Mouse (Mus musculus) intestine, embryonic 16.5 days (tissue): ENCODE results near the gene Pde8a. TPM values are rescaled to one million over a fixed set of nuclear protein-coding genes. Genes with fewer than 3 reads are reported as not detected.
"Not testable (repeated sequence)": the region's sequence is repeated elsewhere in the genome, so short reads cannot be mapped to it uniquely, and the experiment has no call there.

Source experiments
- ATAC-seq: fragments of 200-750 bp; cut with Nextera tagmentation; 2 replicates; pipeline ENCODE4 v1.8.0; 2017; ENCODE audit warnings: moderate TSS enrichment, moderate library complexity
- H3K27ac ChIP-seq: fragments of 300-500 bp; sonication (generic); 2 replicates; pipeline ENCODE4 v1.5.1; 2014; ENCODE audit warnings: mild to moderate bottlenecking, low read length
- H3K27me3 ChIP-seq: fragments of 300-500 bp; sonication (generic); replicated peaks from 2 replicates; pipeline ENCODE4 v1.6.1; 2014; ENCODE audit warnings: low read length, control low read depth, mixed read lengths; ENCODE audit not compliant: control insufficient read depth, insufficient read depth
- H3K36me3 ChIP-seq: fragments of 300-500 bp; sonication (generic); 2 replicates; pipeline ENCODE4 v1.6.1; 2014; ENCODE audit warnings: low read length, control low read depth; ENCODE audit not compliant: control insufficient read depth, insufficient read depth
- H3K4me1 ChIP-seq: fragments of 300-500 bp; sonication (generic); 2 replicates; pipeline ENCODE4 v1.6.1; 2014; ENCODE audit warnings: low read length, control low read depth, mixed read lengths; ENCODE audit not compliant: control insufficient read depth, insufficient read depth
- H3K4me2 ChIP-seq: fragments of 300-500 bp; sonication (generic); 2 replicates; pipeline ENCODE4 v1.6.1; 2014; ENCODE audit warnings: low read depth, low read length, control low read depth
- H3K4me3 ChIP-seq: fragments of 300-500 bp; sonication (generic); 2 replicates; pipeline ENCODE4 v1.5.1; 2014; ENCODE audit warnings: mild to moderate bottlenecking, low read length
- H3K9ac ChIP-seq: fragments of 300-500 bp; sonication (generic); 2 replicates; pipeline ENCODE4 v1.6.1; 2014; ENCODE audit warnings: low read depth, low read length
- H3K9me3 ChIP-seq: fragments of 300-500 bp; sonication (generic); 2 replicates; pipeline ENCODE4 v1.6.1; 2016; ENCODE audit warnings: low read length, control low read depth; ENCODE audit not compliant: control insufficient read depth
- WGBS: fragments of 180-500 bp; shearing (Covaris S2); extraction: QIAGEN DNeasy Blood & Tissue Kit; methylation state at CpG from one replicate; pipeline ENCODE4 v1.1.7; 2014; 5-methylcytosine and 5-hydroxymethylcytosine counted together
- polyA plus RNA-seq: library from polyadenylated mRNA; unstranded; fragments of >200 nt; fragmentation: Nextera tagmentation; extraction: Ambion mirVana; gene quantifications from 2 replicates; pipeline ENCODE4 v1.2.1, GENCODE M21; 2015

The Pde8a gene
- polyA plus RNA-seq, 1 experiment from 2014 or later: 1.4 TPM

DNA sequence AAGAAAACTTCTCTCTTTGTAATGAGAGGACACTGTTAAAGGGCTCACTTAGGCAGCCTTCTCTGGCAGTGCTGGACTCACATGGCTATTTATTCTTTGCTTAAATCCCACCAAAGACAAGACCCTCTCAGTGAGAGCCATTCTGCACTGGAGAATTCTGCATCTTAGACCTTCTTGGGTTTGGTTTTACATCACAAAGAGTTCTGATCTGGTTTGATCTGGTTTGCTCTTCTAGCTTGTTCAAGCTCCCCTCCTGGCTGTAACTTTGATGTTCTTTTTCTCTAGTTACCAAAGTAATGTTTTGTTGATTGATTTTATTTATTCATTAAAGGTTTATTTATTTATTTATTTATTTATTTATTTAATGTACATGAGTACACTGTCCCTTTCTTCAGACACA lies 30.2 kb upstream of the Pde8a start:
- H3K9me3 ChIP-seq: no peaks in the 10 kb centered on the region
- no peak overlapping the region for H3K27ac ChIP-seq
- no peak overlapping the region for H3K4me3 ChIP-seq
- H3K27me3 ChIP-seq: no peaks in the 10 kb centered on the region
- no peaks in the 10 kb centered on the region for H3K4me1 ChIP-seq
- no peak overlapping the region for H3K4me2 ChIP-seq
- no peaks in the 10 kb centered on the region for H3K36me3 ChIP-seq
- no peak overlapping the region for H3K9ac ChIP-seq
- ATAC-seq: no peak

DNA sequence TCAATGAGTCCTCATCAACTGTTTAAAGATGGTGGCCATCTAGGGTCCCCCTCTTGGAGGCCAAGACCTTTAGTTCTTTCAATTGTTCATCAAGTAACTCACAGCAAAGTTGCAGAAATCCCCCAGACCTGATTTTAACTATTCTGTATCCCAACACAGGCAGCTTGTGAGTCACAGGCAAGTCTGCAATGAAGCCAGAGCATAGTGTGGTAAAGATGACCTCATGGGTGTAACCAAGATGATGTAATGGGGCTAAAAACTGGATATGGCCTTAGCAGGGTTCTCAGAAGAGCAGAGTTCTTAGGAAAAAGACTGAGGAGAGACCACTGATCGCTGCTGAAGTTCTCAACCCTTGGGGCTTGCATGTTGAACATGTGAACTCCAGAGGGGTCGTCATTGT lies 29.3 kb upstream of the Pde8a start:
- WGBS: 85% methylated on average over 2 of the region's 2 CpGs

DNA sequence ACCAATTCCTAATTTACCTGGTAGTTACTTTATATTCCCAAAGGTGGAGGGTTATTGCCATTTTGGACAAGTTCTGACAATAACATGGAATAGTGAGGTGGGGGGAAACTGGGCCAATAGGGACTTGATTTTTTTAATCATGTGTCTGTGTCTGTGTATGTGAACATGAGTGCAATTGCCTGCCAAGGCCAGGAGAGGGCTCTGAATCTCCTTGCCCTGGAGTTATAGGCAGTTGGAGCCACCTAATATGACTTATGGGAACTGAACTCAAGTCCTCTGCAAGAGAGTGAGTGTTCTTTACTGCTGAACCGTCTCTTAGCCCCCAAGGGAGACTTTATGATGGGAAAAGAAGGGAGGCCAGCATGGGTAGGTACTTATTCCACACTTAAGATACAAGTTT lies 28.7 kb upstream of the Pde8a start:
- no peak overlapping the region for H3K4me3 ChIP-seq
- H3K9ac ChIP-seq: no peak overlapping the region
- no peak overlapping the region for H3K27ac ChIP-seq
- H3K9me3 ChIP-seq: no peaks in the 10 kb centered on the region
- ATAC-seq: no peak
- H3K4me1 ChIP-seq: no peaks in the 10 kb centered on the region
- no peak overlapping the region for H3K4me2 ChIP-seq
- H3K27me3 ChIP-seq: no peaks in the 10 kb centered on the region
- WGBS: 71% methylated on average over 1 of the region's 1 CpGs
- H3K36me3 ChIP-seq: no peaks in the 10 kb centered on the region

More for the DNA sequence above, 29.3 kb upstream of the Pde8a start:
- no peaks in the 10 kb centered on the region for H3K36me3 ChIP-seq
- H3K9ac ChIP-seq: no peak overlapping the region
- no peak overlapping the region for H3K27ac ChIP-seq
- no peaks in the 10 kb centered on the region for H3K4me1 ChIP-seq
- no peak overlapping the region for H3K4me2 ChIP-seq
- ATAC-seq: no peak
- H3K27me3 ChIP-seq: no peaks in the 10 kb centered on the region
- no peak overlapping the region for H3K4me3 ChIP-seq
- no peaks in the 10 kb centered on the region for H3K9me3 ChIP-seq

DNA sequence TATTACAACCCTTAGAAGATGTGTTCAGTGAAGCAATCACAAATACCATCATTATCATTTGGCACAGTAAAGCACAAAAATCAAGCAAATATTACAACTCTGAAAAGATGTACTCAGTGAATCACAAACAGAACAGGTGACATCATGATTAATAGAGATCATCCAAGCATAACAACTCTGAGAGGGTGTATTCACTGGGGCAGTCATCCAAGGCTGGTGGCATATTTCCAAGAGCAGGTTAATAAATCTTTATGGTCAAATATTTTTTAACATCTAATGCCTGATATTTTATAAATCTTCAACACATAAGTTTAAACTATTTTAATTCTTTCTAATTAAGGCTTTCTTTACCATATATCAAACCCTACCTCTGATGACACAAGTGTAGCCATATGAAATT lies 27.4 kb upstream of the Pde8a start:
- not testable (repeated sequence) for H3K4me2 ChIP-seq, H3K36me3 ChIP-seq, H3K9ac ChIP-seq, H3K4me3 ChIP-seq, H3K9me3 ChIP-seq, H3K27me3 ChIP-seq, H3K27ac ChIP-seq, ATAC-seq, H3K4me1 ChIP-seq

DNA sequence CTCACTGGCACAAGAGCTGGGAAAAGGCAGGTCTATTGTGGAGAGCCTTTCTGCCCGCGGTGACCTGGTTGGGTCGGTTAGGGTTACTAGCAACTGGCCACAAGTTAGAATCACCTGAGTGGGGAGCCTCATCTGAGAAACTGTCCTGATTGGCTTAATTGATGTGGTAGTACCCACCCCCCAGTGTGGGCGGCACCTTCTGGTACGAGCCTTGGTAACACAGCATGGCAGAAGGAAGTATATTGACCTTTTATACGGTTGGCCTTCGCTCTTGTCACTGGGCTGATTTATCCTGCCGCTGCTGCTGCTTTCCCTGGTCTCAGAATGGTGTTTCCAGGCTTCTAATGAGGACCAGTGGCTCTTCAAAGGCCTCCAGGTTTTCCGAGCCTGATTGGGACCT lies 24.2 kb upstream of the Pde8a start:
- no peak overlapping the region for H3K4me3 ChIP-seq
- no peak for ATAC-seq
- 63% methylated on average over 9 of the region's 9 CpGs for WGBS

DNA sequence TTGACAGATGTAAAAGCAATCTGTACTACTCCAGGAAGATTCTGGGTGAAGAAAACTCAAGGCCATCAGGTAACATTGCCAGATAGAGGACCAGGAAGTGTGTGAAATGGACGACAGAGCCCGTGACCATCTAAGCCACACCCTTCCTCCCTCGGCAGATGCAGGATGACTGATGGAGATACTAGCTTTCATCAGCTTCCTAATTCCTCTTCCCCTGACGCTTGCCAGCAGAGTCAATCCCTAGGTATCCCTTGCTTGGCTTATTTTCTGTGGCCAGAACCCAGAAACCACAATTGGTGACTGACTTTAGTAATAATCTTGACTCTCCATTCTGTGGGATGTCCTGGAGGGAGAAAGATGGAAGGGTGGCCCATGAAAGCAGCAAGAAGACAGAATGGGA lies 17.9 kb upstream of the Pde8a start:
- Histone ChIP-seq H3K4me3 (no peak overlapping the region), H3K27ac (no peak overlapping the region), H3K9ac (no peak overlapping the region), H3K36me3 (no peaks in the 10 kb centered on the region), H3K4me1 (0 out of 2 replicates have a peak, but pooled peaks cover 3% of the 10 kb centered on the region), H3K9me3 (no peaks in the 10 kb centered on the region), H3K4me2 (no peak overlapping the region), H3K27me3 (no peaks in the 10 kb centered on the region)
- WGBS: 46% methylated on average over 4 of the region's 4 CpGs
- ATAC-seq: no peak

More for the DNA sequence above, 24.2 kb upstream of the Pde8a start:
- Histone ChIP-seq H3K9ac (no peak overlapping the region), H3K4me2 (no peak overlapping the region), H3K27me3 (no peaks in the 10 kb centered on the region), H3K9me3 (no peaks in the 10 kb centered on the region), H3K36me3 (no peaks in the 10 kb centered on the region), H3K27ac (no peak overlapping the region), H3K4me1 (no peaks in the 10 kb centered on the region)

DNA sequence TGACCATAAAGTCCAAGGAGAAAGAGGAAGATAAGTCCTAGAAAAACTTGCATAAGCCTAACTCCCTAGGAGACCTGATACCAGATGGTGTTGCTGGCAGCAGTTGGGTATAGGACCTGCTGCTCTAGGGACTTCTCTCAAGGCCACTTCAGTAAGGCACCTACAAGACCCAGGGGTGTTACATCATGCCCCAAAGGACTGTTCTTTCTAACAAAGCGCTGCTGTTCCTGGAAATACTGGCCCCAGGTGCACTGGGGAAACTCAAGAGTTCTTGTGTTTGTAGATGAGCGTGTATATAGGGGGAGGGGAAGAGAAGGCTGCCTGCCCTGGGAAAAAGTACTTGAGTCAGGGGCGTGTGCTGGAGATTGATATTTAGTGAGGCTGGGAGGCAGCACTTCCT lies 16.6 kb upstream of the Pde8a start:
- Histone ChIP-seq H3K9me3 (no peaks in the 10 kb centered on the region), H3K27me3 (no peaks in the 10 kb centered on the region), H3K36me3 (no peaks in the 10 kb centered on the region), H3K4me2 (no peak overlapping the region), H3K9ac (no peak overlapping the region), H3K27ac (no peak overlapping the region), H3K4me3 (no peak overlapping the region), H3K4me1 (0 out of 2 replicates have a peak, but pooled peaks cover 3% of the 10 kb centered on the region)
- no peak for ATAC-seq
- 37% methylated on average over 3 of the region's 3 CpGs for WGBS

DNA sequence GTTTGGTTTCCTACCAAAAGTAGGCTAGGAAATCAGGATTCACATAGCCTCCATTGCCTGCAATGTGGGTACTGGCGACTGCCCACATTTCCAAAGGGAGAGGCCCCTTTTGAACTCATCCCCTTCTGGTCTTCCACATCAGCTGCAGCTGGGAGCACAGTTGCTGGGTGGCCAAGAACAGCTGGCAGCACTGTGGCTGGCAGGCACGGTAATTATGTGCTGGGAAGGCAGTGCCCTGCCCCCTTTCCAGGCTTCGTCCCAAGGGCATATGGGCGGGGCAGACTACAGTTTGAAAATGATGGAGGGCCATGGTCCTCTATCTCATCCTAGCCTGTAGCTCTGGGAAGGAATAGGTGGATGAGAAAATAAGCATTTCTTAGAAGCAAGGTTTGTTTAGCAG lies 14.9 kb upstream of the Pde8a start:
- Histone ChIP-seq H3K4me3 (no peak overlapping the region), H3K4me1 (0 out of 2 replicates have a peak, but pooled peaks cover 3% of the 10 kb centered on the region), H3K9ac (no peak overlapping the region), H3K36me3 (no peaks in the 10 kb centered on the region), H3K27me3 (no peaks in the 10 kb centered on the region), H3K27ac (no peak overlapping the region), H3K4me2 (no peak overlapping the region), H3K9me3 (no peaks in the 10 kb centered on the region)
- 38% methylated on average over 4 of the region's 4 CpGs for WGBS
- no peak; the same call in 1 of the 2 replicates for ATAC-seq

DNA sequence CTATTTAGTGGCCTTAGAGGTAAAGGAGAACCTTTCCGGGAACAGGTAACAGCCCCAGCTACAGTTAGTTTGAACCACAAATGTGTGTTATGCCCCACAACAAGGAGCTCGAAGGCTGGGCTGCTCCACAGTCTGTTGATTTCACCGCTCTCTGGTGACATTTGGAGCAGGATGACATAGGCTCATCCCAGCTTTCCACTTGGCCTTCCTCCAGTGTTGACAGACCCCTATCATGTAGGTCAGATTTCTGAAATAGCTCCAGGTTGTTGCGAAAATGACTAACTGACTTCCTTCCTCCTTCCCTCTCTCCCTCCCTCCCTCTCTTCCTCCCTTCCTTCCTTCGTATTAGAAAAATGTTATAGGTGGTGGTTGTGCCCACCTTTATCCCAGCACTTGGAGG lies 14.3 kb upstream of the Pde8a start:
- Histone ChIP-seq H3K4me3 (no peak overlapping the region), H3K9me3 (no peaks in the 10 kb centered on the region), H3K27me3 (no peaks in the 10 kb centered on the region), H3K4me1 (0 out of 2 replicates have a peak, but pooled peaks cover 3% of the 10 kb centered on the region), H3K36me3 (no peaks in the 10 kb centered on the region), H3K27ac (no peak overlapping the region), H3K4me2 (no peak overlapping the region), H3K9ac (no peak overlapping the region)
- 59% methylated on average over 5 of the region's 5 CpGs for WGBS
- ATAC-seq: no peak

DNA sequence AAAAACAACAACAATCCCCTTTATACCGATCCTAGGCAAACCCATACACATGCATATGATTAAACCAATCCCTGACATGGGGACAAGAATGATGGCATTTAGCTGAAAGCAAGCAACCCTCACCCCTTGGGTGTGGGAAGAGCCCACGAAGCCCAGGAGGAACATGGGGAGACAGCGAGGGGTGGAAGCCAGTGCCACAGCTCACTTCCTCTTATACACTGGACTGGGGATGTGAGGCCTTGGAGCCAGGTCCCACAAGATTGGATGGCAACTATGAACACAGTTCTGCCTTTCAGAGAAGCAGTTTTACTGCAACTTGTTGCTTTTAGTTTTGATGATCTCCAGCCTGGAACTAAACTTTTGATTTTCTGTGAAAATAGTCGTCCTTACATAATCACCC lies 13.6 kb upstream of the Pde8a start:
- no peaks in the 10 kb centered on the region for H3K9me3 ChIP-seq
- no peak for ATAC-seq
- 64% methylated on average over 4 of the region's 4 CpGs for WGBS
- H3K4me1 ChIP-seq: 0 out of 2 replicates have a peak, but pooled peaks cover 3% of the 10 kb centered on the region
- no peak overlapping the region for H3K9ac ChIP-seq
- no peaks in the 10 kb centered on the region for H3K27me3 ChIP-seq
- H3K27ac ChIP-seq: no peak overlapping the region
- H3K4me3 ChIP-seq: no peak overlapping the region
- no peak overlapping the region for H3K4me2 ChIP-seq
- H3K36me3 ChIP-seq: no peaks in the 10 kb centered on the region
